In genomic region chr16:36885912-36886311, GRCm38 (mm10) we compare ENCODE assay signal across 35 mouse cellular contexts. TPM values are rescaled to one million over a fixed set of nuclear protein-coding genes. Genes with fewer than 3 reads are reported as not detected.
"Had no signal": no experiment of that assay in that cellular context is flagged by ENCODE, and none has a peak within 500 bp of the region (broad histone marks: within the 10 kb centered on the region; RNA-seq: fewer than 3 reads in every experiment).

No protein-coding gene starts in this region.

- DNase-seq: heart, adult 2 months; heart, postnatal 10 days; heart, postnatal 14 days; heart, postnatal 36 days; heart, postnatal 4 days; kidney, adult 11 months; kidney, adult 18-20 months; kidney, adult 2 months; kidney, adult 8-10 months; kidney, adult 9 months; kidney, postnatal 10 days; kidney, postnatal 14 days; kidney, postnatal 25 days; kidney, postnatal 36 days; kidney, postnatal 4 days; layer of hippocampus, adult 9-11 months; layer of hippocampus, postnatal 36 days had no signal

- H3K4me1 ChIP-seq: heart, embryonic 10.5 days; heart, embryonic 12.5 days; heart, embryonic 13.5 days; heart, embryonic 15.5 days; hindbrain, embryonic 10.5 days; intestine, embryonic 15.5 days; kidney, embryonic 15.5 days had no signal

- H3K9me3 ChIP-seq: heart, embryonic 10.5 days; heart, embryonic 12.5 days; heart, embryonic 13.5 days; heart, embryonic 15.5 days; hindbrain, embryonic 10.5 days; hindbrain, embryonic 13.5 days; hindbrain, embryonic 15.5 days; intestine, embryonic 15.5 days; kidney, embryonic 15.5 days had no signal

- H3K4me2 ChIP-seq: heart, embryonic 11.5 days; heart, embryonic 12.5 days; heart, embryonic 13.5 days; heart, embryonic 15.5 days; hindbrain, embryonic 13.5 days; hindbrain, embryonic 14.5 days; hindbrain, embryonic 15.5 days; intestine, embryonic 15.5 days; kidney, embryonic 15.5 days had no signal

- H3K4me3 ChIP-seq: heart, adult 2 months; heart, embryonic 10.5 days; heart, embryonic 12.5 days; heart, embryonic 13.5 days; heart, embryonic 15.5 days; hindbrain, embryonic 10.5 days; hindbrain, embryonic 13.5 days; hindbrain, embryonic 15.5 days; intestine, embryonic 15.5 days; kidney, embryonic 15.5 days; layer of hippocampus, adult 2 months had no signal

- H3K27me3 ChIP-seq: heart, embryonic 12.5 days; heart, embryonic 13.5 days; heart, embryonic 15.5 days; hindbrain, embryonic 13.5 days; hindbrain, embryonic 15.5 days; intestine, embryonic 15.5 days; kidney, embryonic 15.5 days had no signal

- ATAC-seq: hindbrain, embryonic 16.5 days; inflammation-experienced regulatory T-cells, adult 6 months; intestine, embryonic 15.5 days; intestine, embryonic 16.5 days; intestine, postnatal 0 days had no signal

- H3K27ac ChIP-seq: heart, adult 2 months; heart, embryonic 10.5 days; heart, embryonic 13.5 days; heart, embryonic 15.5 days; hindbrain, embryonic 10.5 days; hindbrain, embryonic 13.5 days; hindbrain, embryonic 14.5 days; hindbrain, embryonic 15.5 days; intestine, embryonic 15.5 days; kidney, embryonic 15.5 days; kidney, postnatal 0 days; layer of hippocampus, adult 2 months had no signal

- H3K9ac ChIP-seq: heart, embryonic 12.5 days; heart, embryonic 13.5 days; heart, embryonic 15.5 days; hindbrain, embryonic 13.5 days; hindbrain, embryonic 14.5 days; hindbrain, embryonic 15.5 days; intestine, embryonic 15.5 days; kidney, embryonic 15.5 days had no signal

RNA-seq across cellular contexts. Expression of gene Eaf2, which starts 11.1 kb away (rescaled TPM):
- total RNA-seq: hematopoietic stem cell, adult 5-6 weeks had no signal
